Mouse (Mus musculus) cerebellum, adult (tissue): ENCODE measurements around the gene Atp6v1fnb.

Experiments used
- ATAC-seq: cut with Nextera tagmentation; 2 replicates; pipeline ENCODE4 v1.9.2; 2017; ENCODE audit warnings: mild to moderate bottlenecking, moderate library complexity, mixed read lengths; ENCODE audit not compliant: insufficient number of reproducible peaks, low FRiP score, low TSS enrichment

The Atp6v1fnb gene

DNA sequence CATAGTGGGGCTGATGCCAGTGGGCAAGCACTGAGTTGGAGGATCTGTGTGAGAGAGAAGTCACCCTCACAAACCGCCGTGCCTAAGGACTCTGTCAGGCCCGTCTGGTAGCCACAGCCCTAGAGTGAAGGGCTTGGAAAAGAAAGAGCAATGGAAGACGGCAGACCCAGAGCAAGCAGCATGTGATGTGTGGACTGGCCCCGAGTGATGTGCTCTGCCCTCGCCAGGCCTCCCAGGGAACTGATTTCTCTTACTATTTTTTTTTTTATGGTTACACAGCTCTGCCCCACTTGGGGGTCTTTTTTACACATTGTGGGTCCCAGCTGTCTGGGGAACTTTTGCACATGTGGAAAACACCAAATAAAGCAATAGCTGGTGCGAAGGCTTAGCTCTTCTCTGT, 9.7 kb upstream of the Atp6v1fnb start:
- no peak for ATAC-seq

DNA sequence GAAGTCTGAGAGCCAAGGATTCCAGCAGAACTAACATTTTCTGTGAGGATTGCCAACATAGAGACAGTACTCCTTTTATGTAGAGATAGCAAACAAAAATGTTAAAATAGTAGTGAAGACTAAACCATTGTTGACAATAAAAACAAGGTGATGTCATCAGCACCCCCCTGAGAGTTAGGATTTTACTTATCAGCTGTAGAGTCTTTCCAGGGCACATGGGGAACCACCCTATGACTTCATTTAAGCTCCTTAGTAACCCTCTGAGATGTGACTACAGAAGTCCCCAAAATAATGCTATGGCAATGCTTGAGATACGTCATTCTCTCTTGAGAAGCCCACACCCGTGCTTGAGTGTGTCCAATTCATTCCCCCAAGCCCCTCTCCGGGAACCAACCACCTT, 7.8 kb upstream of the Atp6v1fnb start:
- no peak for ATAC-seq

DNA sequence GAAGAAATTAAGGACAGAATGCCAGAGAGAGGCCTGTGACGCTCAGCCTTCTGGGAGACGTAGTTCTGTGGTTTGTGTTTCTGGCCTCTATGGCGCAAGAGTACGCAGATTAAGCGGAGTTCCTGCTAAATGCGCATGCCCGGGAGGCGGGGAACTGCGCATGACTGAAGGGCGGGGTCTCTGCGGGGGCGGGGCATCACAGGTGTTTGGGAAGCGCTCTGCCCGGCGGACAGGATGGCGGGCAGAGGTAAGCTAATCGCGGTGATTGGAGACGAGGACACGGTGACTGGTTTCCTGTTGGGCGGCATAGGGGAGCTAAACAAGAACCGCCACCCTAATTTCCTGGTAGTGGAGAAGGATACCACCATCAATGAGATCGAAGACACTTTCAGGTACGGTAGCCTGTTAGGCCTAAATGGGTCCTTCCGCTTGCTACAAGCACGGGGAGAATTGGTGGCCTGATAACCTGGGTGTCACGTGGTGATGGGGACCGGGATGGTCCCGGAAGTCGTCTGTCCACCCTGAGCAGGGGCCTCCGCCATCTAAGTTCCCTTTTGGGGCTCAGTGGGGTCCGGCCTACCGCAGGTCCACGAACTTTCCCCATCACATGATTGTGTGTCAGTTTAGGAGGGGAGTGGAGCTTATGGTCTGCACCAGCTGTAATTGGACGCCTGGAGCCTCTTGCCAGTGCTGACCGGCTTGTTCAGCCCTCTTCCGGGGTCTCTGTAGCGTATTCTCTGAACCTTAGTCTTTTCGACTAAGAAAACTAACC, 3.5 kb upstream of the Atp6v1fnb start, which contains the start of gene Atp6v1f:
TSS of gene Atp6v1f (plus strand) at position 136 of the 772 bp plus-strand sequence.
- ATAC-seq: peak; percentile 95

DNA sequence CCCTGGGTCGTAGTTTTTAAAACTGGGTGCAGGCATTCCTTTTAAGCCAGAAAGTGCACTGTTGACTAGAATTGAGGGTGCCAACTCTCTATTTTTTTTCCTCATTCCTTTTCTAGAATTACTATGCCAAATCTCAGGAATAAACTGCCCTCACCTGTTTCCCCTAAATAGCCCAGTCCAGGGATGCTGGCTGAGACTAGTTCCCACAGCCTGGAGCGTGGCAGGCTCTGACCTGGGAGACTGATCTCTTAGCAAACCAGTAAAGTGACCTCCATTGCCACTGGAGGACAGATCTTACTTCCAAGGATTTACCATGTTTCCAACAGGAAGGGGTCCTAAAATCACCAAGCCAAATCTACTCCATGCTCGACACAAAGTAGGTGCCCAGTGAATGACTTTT, 2.4 kb upstream of the Atp6v1fnb start:
- no peak for ATAC-seq

DNA sequence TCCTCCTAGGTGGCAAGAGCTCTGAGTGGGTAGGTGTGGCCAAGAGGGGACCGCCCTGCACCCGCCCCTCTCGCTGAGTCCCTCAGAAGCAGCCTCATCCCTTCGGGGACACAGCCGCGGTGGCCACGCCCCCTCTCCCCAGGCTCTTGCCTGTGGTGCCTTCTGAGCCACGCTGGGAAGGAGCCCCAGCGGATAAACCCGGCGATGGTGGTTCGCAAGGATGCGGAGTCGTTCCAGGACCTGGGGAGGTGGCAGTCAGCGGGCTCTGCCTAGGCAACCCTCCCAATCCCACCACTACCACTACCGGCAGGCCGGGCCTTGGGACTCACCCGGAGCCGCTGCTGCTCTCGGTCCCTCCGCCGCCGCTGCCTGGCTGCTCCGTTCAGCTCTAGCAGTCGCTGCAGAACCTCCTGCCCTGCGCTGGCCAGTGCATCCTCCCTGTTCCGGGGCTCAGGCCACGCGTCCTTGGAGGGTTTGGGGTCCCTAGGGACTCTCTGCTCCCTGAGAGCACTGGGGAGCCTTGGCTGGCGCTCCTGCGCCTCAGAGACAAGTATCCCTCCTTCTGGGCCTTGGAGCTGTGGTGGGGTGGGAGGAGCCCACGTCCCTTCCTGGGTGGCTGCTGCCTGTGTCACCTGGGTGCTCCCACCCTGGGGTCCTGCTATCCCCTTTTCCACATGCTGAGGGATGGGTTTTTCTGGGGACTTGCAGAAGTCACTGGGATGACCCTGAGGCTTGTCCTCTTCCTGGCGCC, 2.9 kb downstream of the Atp6v1fnb start:
- peak; percentile 66 for ATAC-seq

DNA sequence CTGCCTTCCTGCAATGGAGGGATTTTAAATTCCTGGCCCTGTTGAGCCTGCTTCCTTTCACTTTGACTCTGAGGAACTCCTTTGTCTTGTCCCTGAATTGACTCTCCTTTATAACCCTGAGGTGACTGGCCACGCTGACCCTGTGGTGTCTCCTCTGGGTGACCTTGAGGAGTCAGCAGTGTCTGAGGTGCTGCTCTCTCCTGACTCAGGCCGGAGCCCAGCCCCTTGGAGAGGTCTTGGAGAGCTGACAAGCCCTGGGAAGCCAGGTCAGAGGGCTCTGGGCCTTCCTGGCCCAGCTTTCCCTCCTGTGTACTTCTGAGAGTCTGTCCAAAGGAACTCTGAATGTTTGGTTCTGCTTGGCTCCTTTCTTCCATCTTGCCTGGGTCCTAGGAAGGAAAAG, 3.5 kb downstream of the Atp6v1fnb start:
- ATAC-seq: no peak

DNA sequence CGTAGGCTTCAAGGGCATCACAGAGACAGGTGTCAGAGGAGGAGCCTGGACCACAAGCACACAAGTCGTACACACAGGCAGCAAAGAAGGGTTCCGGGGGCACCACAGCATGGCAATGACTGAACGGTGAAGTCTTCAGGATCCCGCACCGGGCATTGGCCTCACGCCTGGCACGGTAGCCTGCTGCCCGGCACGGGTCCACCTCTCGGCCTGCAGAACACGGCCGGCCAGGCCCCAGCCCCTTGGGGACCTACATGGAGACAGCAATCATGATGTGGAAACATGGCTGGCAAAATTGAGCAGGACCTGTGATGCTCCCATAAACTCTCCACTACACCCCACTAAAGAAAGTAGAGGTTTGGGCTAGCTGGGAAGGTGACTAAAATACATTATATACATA, 11.5 kb downstream of the Atp6v1fnb start:
- ATAC-seq: no peak

DNA sequence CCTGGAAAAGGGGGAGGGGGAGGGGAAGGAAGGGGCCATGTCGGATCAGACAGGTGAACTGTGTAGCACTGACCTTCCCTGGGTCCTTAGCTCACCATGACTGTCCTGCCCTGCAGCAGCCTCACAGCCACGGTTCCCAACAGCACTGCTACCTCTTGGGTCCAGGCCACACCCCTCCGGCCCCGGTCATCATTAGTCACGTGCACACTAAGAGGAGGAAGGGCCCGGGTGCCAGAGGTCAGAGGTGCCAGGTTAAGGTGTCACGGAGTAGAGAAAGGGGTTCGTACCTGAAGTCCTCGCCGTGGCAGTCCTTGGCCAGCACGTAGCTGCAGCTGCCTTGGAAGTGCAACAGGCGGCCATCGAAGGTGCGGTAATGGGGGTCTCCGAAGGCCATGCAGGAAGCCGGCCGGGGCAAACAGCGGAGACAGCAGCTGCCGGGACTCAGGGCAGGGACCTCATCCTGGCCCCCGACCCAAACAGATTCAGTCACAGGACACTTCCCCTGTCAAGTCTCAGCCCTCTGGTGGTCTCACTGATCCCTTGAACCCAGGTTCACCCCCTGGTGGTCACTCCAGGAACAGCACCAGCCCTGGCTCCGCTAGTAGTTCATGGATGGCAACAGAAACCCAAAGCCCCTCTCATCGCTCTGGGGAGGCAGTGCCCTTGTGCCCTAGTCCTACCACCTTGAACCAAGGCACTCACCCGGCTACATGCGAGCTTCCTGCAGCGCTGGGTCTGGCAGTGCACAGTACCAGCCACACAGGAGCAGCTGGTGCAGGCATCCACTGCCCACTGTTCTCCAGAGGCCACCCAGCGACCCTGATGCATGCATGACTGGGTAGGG, 13.7 kb downstream of the Atp6v1fnb start:
- peak; percentile 43; the same call in 1 of the 2 replicates for ATAC-seq

DNA sequence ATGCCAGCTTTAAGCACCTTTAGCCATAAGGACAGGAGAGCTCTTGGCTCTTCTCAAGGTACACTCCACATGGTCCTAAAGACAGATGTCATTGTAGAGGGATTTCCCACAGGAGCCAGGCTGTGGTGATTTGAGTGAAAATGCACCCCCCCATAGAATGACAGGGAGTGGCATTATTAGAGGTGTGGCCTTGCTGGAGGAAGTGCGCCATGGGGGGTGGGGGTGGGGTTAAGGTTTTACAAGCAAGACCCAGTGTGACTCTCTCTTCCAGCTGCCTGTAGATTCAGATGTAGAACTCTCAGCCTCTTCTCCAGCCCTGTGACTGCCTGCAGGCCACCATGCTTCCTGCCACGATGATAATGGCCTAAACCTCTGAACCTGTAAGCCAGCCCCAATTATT, 14.7 kb downstream of the Atp6v1fnb start:
- ATAC-seq: no peak

DNA sequence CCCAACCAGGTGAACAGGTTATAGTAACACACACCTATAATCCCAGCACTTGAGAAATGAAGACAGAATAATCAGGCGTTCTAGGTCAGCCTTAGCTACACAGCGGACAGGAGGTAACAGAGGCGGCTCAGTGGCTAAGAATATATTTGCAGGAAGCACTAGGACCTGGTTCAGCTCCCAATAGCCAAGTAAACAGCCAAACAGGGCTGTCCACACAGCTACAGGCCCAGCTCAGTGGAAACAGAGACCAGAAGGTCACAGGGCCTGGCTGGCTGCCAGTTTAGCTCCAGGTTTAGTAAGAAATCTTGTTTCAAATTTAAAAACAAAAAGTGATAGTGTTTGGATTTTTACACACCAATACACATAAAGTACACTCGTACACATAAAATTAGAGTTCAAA, 22.9 kb downstream of the Atp6v1fnb start:
- ATAC-seq: no peak

DNA sequence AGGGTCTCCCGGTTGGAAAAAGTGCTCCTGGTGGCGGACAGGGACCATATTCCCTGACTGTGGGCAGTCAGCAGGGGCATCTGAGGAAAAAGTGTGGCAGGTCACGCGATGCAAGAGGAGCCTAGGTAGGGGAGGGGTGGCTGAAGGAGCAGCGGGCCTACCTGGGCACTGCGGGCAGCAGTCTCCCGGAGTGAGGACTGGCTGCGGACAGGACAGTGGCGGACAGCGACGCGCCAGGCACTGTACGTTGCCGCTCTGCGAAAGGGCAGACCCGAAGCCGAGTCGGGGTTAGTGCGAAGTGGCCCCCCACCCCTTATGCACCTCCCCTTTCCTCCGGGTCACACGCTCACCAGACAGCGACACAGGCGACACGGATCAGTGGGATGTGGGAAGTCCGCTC, 25.0 kb downstream of the Atp6v1fnb start:
- ATAC-seq: no peak

DNA sequence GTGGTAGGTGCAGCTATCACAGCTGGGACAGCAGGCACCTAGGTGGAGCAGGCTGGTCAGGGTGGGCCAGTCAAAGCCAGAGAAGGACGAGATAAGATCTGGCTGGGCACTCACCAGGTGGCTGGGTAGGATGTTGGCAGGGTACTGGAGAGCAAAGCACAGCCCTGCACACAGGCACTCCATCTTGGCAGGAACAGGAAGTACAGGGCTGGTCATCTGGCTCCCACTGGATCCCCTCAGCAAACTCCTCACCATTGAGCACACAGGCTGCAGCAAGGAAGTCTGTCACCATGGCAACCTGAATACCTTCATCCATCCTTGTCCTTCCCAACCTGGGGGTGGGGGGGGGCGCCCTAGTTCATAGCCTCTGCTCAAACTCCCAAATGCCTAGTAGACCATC, 26.6 kb downstream of the Atp6v1fnb start:
- ATAC-seq: no peak

DNA sequence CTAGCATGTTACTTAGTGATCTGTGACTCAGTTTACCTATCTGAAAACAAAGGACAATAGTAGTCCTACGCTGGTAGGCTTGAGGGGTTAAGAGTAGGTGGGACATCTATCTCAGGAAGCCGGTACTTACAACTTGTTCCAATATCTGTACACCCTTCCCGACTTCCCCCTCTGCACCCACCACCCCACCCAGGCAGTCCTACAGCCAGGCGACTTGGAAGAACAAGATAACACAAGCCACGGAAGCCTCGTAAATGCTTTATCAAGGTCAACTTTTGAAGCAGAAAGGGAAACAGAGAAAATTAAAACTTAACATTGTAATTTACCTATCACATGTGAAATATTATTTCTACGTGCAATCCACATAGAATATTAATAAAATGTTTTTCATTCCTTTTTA, 28.9 kb downstream of the Atp6v1fnb start:
- ATAC-seq: no peak

DNA sequence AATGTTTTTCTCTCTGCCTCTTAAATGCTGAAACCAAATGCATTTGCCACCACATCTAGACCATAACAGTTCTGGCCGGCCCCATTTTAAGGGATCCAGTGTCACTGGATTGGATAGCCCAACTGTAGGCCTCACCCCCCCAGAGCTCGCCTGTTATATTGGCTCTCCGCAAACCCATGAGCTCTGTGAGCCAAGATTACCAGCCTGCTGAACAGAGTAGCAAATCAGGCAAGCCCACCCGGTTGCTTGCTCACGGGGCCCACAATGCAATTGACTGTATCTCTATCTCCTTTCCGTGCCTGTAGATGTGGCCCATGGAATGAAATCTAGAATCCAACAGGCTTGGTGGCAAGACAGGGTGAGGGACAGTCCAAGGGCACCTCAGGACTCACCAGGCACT, 29.6 kb downstream of the Atp6v1fnb start:
- no peak for ATAC-seq

DNA sequence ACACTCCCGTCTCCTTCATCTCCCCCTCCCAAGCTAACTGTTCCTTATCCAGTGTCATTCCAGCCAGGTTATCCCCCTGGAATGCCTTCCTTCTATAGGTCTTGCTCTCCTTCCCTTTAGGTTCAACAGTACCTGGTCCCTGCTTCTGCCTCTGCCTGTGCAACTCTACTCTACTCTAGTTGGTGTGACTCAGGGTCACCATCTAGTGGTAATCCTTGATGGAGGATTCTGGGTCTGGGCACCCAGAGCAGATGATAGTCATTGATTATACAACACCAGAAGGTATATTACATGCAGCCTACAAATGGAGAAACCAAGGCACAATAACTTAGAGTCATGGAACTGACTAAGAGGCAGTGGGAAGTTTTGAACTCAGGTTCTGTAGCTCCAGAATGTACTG, 30.4 kb downstream of the Atp6v1fnb start:
- ATAC-seq: no peak

DNA sequence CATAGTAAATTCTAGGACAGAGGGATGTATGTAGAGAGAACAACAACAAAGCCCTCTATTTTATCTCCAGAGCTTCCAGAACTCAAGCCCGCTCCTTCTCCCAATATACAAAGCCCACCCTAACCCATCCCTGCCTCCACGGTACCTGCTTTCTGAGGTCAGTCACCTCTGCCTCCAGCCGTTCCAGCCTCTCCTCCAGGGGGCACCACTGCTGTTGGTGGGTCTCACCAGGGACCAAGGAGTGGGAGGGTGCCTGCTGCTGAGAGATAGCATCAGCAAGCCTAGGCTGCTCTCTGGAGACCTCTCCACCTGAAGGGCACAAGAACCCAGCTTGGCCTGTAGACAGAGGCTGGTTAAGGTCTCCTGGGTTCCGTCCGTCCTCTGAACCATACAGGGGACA, 34.3 kb downstream of the Atp6v1fnb start:
- no peak for ATAC-seq

DNA sequence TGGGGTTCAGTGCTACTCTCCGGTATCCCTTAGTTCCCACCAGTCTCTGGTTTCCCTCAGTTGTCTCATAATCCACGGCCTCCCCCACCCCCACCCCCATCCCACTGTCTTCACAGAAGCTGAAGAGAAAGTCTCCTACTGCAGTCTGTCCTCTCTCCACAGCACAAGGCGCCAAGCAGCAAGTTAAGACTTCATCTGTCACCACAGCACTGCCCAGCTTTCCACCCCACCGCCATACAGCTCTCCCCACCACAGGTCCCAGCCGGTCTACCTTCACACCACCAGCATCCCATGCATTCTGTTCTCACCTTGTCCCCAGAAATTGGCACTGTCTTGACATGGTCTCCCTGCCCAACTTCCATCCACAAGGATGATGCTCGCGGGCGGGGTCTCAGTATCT, 35.6 kb downstream of the Atp6v1fnb start:
- ATAC-seq: no peak

DNA sequence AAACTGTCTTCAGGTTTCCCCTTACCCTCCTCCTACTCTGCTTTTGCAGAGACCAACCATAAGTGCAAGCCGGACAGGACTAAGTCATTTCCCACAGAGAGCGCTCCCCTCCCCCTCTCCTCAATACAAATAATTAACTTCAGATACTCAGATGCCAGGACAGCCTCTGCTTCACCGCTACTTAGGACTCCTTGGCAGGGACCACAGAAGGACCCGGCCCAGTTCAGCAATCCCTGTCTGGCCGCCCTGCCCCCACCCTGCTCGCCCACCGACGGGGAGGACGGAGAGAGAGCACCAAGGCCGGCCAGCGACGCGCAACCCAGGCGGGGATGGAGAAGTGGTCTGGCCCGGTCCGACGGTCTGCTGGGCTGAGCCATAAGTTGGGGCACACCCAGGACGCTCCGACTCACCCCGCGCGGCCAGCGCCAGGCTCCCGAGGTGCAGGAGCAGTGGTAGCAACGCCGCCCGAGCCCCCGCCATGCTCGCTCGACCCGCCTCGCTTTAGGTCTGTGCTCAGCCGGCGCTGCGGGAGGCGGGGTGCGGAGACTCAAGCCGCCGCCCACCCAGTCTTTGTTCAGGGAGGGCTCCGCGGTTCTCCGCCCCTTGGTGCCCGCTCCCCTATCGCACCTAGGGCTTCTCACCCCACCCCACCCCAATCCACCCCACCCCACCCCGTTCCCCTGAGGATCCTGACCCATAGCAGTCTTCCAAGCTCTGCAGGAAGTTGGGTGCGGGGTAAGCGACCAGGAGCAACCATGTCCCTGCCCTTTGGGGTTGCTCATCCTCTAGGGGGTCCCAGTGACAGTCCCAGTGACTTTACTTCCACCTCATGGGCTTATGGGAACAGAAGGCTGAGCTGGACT, 36.4 kb downstream of the Atp6v1fnb start, which contains the start of gene Kcp:
TSS of gene Kcp (minus strand) at position 506 of the 863 bp plus-strand sequence.
- ATAC-seq: no peak

DNA sequence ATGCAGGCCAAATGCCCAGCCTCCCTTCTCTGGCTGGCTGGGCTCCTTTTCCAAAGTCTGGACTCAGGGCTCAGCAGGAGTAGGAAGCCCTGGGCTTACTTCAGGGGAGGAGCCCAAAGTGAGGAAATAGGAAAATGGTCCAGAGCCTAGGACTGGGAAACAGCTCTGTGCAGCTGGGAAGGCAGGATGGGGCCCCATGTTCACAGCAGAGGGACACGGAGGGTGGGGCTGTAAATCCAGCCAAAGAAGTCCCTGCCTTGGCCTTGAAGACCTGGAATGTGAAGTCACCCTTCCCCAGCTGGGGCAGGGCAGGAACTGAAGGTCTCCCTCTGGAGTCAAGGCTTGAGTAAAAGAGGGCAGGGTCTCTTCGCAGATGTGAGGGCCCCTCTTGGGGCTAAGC, 37.8 kb downstream of the Atp6v1fnb start:
- ATAC-seq: no peak

DNA sequence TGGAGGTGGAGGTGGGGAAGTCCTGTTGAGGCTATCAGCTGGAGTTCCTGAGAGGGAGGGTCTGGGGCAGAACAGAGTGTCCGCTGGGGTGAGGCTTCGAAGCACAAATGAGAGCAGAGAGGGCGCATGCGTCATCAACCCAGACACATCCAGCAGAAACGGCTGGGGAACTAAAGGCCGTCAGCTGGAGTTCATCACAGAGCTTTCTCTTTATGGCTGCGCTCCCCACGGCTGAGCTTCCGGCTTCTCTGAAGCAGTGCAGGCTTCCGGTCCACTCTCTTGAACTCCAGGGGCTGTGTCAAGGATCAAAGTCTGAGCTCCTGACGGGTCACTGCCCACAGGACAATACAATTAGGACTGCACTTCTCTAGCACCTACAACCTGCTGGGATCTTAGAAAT, 42.0 kb downstream of the Atp6v1fnb start:
- ATAC-seq: no peak
